Mouse (Mus musculus) liver, embryonic 11.5 days (tissue): ENCODE measurements around the gene Cyp2d40. TPM values are rescaled to one million over a fixed set of nuclear protein-coding genes. Genes with fewer than 3 reads are reported as not detected.
"Not testable (repeated sequence)": the region's sequence is repeated elsewhere in the genome, so short reads cannot be mapped to it uniquely, and the experiment has no call there.

Source experiments
- ATAC-seq: fragments of 200-750 bp; cut with Nextera tagmentation; replicated peaks from 2 replicates; pipeline ENCODE4 v1.8.0; 2017; ENCODE audit warnings: moderate number of reproducible peaks, mild to moderate bottlenecking, moderate TSS enrichment, moderate library complexity; ENCODE audit not compliant: low FRiP score
- DNase-seq: peaks from one replicate; pipeline ENCODE4 v3.0.0-alpha.2; 2017; ENCODE audit warnings: low spot score
- H3K27ac ChIP-seq: fragments of 300-500 bp; sonication (generic); 2 replicates; pipeline ENCODE4 v1.5.1; 2014; ENCODE audit warnings: mild to moderate bottlenecking, low read depth, low read length, control low read depth
- H3K27me3 ChIP-seq: fragments of 300-500 bp; sonication (generic); replicated peaks from 2 replicates; pipeline ENCODE4 v1.6.1; 2014; ENCODE audit warnings: low read length, mixed read lengths; ENCODE audit not compliant: control insufficient read depth, insufficient read depth
- H3K36me3 ChIP-seq: fragments of 300-500 bp; sonication (generic); 2 replicates; pipeline ENCODE4 v1.6.1; 2014; ENCODE audit warnings: mild to moderate bottlenecking, low read length, moderate library complexity, mixed read lengths; ENCODE audit not compliant: control insufficient read depth, insufficient read depth
- H3K4me1 ChIP-seq: fragments of 300-500 bp; sonication (generic); replicated peaks from 2 replicates; pipeline ENCODE4 v1.6.1; 2014; ENCODE audit warnings: low read length, mixed read lengths; ENCODE audit not compliant: control insufficient read depth, insufficient read depth
- H3K4me2 ChIP-seq: fragments of 300-500 bp; sonication (generic); 2 replicates; pipeline ENCODE4 v1.6.1; 2014; ENCODE audit warnings: mild to moderate bottlenecking, control low read depth, moderate library complexity
- H3K4me3 ChIP-seq: fragments of 300-500 bp; sonication (generic); 2 replicates; pipeline ENCODE4 v1.5.1; 2014; ENCODE audit warnings: low read depth, low read length, control low read depth
- H3K9ac ChIP-seq: fragments of 300-500 bp; sonication (generic); 2 replicates; pipeline ENCODE4 v1.6.1; 2014; ENCODE audit warnings: low read depth, low read length, control low read depth
- H3K9me3 ChIP-seq: fragments of 300-500 bp; sonication (generic); 2 replicates; pipeline ENCODE4 v1.6.1; 2016; ENCODE audit warnings: low read length, inconsistent platforms, mixed read lengths; ENCODE audit not compliant: control insufficient read depth
- WGBS: fragments of 180-500 bp; shearing (Covaris S2); extraction: QIAGEN DNeasy Blood & Tissue Kit; methylation state at CpG from one replicate; pipeline ENCODE4 v1.1.7; 2014; 5-methylcytosine and 5-hydroxymethylcytosine counted together
- microRNA-seq: library from miRNA; unstranded; fragments of <30 nt; microRNA quantifications from one replicate; pipeline ENCODE4, GENCODE M21; 2017; ENCODE audit warnings: borderline number of aligned reads
- polyA plus RNA-seq: library from polyadenylated mRNA; unstranded; fragments of >200 nt; fragmentation: Nextera tagmentation; extraction: Ambion mirVana; gene quantifications from 2 replicates; pipeline ENCODE4 v1.2.1, GENCODE M21; 2014

Gene Cyp2d40
- polyA plus RNA-seq, 1 experiment from 2014 or later, result not detected

- not testable (repeated sequence) for H3K9ac ChIP-seq, H3K36me3 ChIP-seq, H3K4me1 ChIP-seq, H3K9me3 ChIP-seq, H3K4me3 ChIP-seq, H3K27me3 ChIP-seq, H3K4me2 ChIP-seq, DNase-seq, ATAC-seq, H3K27ac ChIP-seq
- WGBS, result 78% methylated on average over 4 of the region's 4 CpGs
Measured at GRCm38 (mm10) chr15:82733331-82733925, 30.6 kb downstream of the Cyp2d40 start.

Small RNA genes within 50 kb of the gene (microRNA-seq; reads per million reads assigned to microRNA genes)
- not detected for gene Gm27618

Other genes with a start within 250 kb of the Cyp2d40 start
- gene Cyp2d12, start 209.1 kb downstream of the Cyp2d40 start, polyA plus RNA-seq, result not detected in 2 replicates
- gene Cyp2d34, start 143.2 kb downstream of the Cyp2d40 start, polyA plus RNA-seq, result not detected in 2 replicates
- gene Cyp2d26, start 30.1 kb upstream of the Cyp2d40 start, polyA plus RNA-seq, result 0.62 and 1.3 TPM in 2 replicates
- gene Tcf20, start 223.7 kb upstream of the Cyp2d40 start, polyA plus RNA-seq, result 6.4 and 7.1 TPM in 2 replicates